Mouse (Mus musculus) G1E (cell line): ENCODE measurements at regions not wholly inside any gene's neighbourhood (a gene's known extent, or its start where the extent isn't known, plus 50 kb on each side); places are given as distances from the start of the nearest gene placed in this dataset.

Experiments
- ATAC-seq: 2 replicates; pipeline ENCODE4 v1.8.0; 2016; ENCODE audit warnings: mild to moderate bottlenecking; ENCODE audit not compliant: insufficient number of reproducible peaks, poor library complexity, low FRiP score, severe bottlenecking; ENCODE audit errors: extremely low read depth
- DNase-seq: peaks from one replicate; pipeline ENCODE4 v3.0.0; 2012; ENCODE audit warnings: low spot score
- H3K27me3 ChIP-seq: 2 replicates; pipeline ENCODE4 v1.6.1; 2012; ENCODE audit warnings: mild to moderate bottlenecking, low read length, inconsistent platforms; ENCODE audit not compliant: insufficient read depth
- H3K36me3 ChIP-seq: replicated peaks from 2 replicates; pipeline ENCODE3; 2012; ENCODE audit warnings: mild to moderate bottlenecking, inconsistent platforms
- H3K4me1 ChIP-seq: 2 replicates; pipeline ENCODE4 v1.6.1; 2012; ENCODE audit warnings: low read depth, low read length, inconsistent platforms, mixed read lengths; ENCODE audit not compliant: insufficient read depth
- H3K4me3 ChIP-seq: 2 replicates; pipeline ENCODE4 v1.5.1; 2012; ENCODE audit warnings: low read depth, mild to moderate bottlenecking, inconsistent platforms, low read length, moderate library complexity, mixed read lengths
- H3K9me3 ChIP-seq: replicated peaks from 2 replicates; pipeline ENCODE4 v1.6.1; 2012; ENCODE audit warnings: inconsistent platforms
- CTCF ChIP-seq: IDR thresholded peaks from 2 replicates; pipeline ENCODE4 v1.5.1; 2012; ENCODE audit warnings: low read depth, low read length, inconsistent platforms, mixed read lengths
- GATA1 ChIP-seq: IDR thresholded peaks from 2 replicates; pipeline ENCODE4 v1.6.1; 2012; ENCODE audit warnings: borderline replicate concordance, low read length, inconsistent platforms, mixed read lengths
- GATA2 ChIP-seq: IDR thresholded peaks from 2 replicates; pipeline ENCODE4 v1.6.1; 2012; ENCODE audit warnings: low read depth, low read length, inconsistent platforms, borderline replicate concordance
- POLR2AphosphoS5 ChIP-seq: IDR thresholded peaks from 2 replicates; pipeline ENCODE4 v1.6.1; 2012; ENCODE audit warnings: low read depth, low read length, inconsistent platforms; ENCODE audit not compliant: insufficient replicate concordance
- TAL1 ChIP-seq: conservative IDR thresholded peaks from 2 replicates; pipeline ENCODE4 v1.6.1; 2012; ENCODE audit warnings: low read depth, low read length, inconsistent platforms, mixed read lengths

DNA sequence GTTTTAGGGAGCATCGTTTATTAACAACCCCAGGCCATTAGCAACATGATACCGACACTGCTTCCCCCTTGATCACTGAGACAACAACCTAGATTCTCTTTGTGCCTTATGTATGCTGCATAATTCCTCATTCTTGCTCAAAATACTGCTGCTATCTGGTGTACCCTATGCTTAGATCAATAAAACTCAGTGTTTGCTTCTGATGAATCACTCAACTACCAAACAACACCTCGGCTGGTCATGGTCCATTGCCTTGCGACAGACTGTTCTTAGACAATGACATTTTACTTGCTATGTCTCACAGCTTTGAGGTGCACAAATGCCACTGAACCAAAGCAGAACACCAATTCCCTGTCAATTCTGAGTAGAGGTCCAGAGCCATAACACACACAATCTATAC, 72.3 kb upstream of the Trh start:
- H3K27me3 ChIP-seq = peaks cover 2% of the 10 kb centered on the region; the same call in 1 of the 2 replicates
- no peaks in the 10 kb centered on the region; the same call in 1 of the 2 replicates for H3K4me1 ChIP-seq
- ATAC-seq = no peak
- H3K9me3 ChIP-seq = no peaks in the 10 kb centered on the region
- DNase-seq = no peak
- TF ChIP-seq POLR2AphosphoS5 (no peak), GATA2 (no peak), TAL1 (no peak), CTCF (no peak), GATA1 (no peak)
- no peak overlapping the region for H3K4me3 ChIP-seq
- no peaks in the 10 kb centered on the region for H3K36me3 ChIP-seq

DNA sequence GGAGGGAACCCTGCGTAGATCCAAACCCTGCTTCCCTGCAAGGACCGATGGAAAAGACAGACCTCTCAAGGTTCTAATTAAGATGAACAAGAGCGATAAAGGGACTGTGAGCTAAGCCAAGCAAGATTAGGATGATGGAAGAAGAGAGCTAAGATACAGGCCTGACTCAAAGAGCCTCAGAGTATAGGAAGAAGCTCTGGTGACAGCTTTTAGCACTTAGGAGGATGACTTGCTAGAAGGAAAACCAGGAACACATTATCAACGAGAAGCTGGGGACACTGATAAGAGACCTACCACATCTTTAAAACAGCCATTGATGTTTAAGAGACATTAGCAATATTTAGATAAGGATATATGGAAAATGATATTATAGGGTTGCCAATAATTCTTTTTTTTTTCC, 59.7 kb upstream of the Trh start:
- DNase-seq = no peak
- Histone ChIP-seq H3K4me3 (no peak overlapping the region), H3K9me3 (no peaks in the 10 kb centered on the region), H3K4me1 (peaks cover 24% of the 10 kb centered on the region; the same call in 1 of the 2 replicates), H3K27me3 (no peaks in the 10 kb centered on the region), H3K36me3 (no peaks in the 10 kb centered on the region)
- ATAC-seq = peak; percentile 60
- TF ChIP-seq GATA2 (no peak), GATA1 (no peak), CTCF (no peak), TAL1 (peak; percentile 62), POLR2AphosphoS5 (no peak)

DNA sequence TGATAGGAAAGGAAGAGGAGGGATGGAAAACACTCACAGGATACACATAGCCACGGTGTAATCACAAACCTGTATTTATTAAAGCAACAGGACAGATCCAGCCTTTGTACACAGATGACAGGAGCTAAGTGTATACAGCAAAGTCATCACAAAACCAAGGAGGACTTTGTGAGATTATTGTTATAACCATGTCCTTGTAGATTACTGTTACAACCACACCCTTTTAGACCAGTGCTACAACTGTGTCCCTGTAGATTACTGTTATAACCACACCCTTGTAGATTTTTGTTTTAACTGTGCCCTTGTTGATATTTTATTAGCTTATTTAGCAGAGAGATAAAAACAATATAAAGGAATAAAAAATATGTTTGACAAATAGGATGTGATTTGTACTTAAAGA, 58.8 kb upstream of the Trh start:
- no peak for DNase-seq
- Histone ChIP-seq H3K27me3 (no peaks in the 10 kb centered on the region), H3K9me3 (no peaks in the 10 kb centered on the region), H3K36me3 (no peaks in the 10 kb centered on the region), H3K4me1 (peaks cover 24% of the 10 kb centered on the region; the same call in 1 of the 2 replicates), H3K4me3 (no peak overlapping the region)
- ATAC-seq = peak; percentile 60
- no peak for TF ChIP-seq GATA1
- TF ChIP-seq POLR2AphosphoS5 = no peak
- TF ChIP-seq CTCF = no peak
- no peak for TF ChIP-seq GATA2
- peak; percentile 51 for TF ChIP-seq TAL1
